Mouse (Mus musculus): ENCODE measurements around the gene Mrpl23.

The Mrpl23 gene

GRCm38 (mm10) chr7:142574155-142574660, 41.7 kb downstream of the Mrpl23 start:
- no peak for DNase-seq (ENCODE audit: low read depth, low spot score)

GRCm38 (mm10) chr7:142574826-142575351, 42.4 kb downstream of the Mrpl23 start:
- DNase-seq (ENCODE audit: low read depth, low spot score): no peak

GRCm38 (mm10) chr7:142575491-142575890, 43.0 kb downstream of the Mrpl23 start:
- no peak for DNase-seq (ENCODE audit: low read depth, low spot score)

GRCm38 (mm10) chr7:142575971-142576370, 43.5 kb downstream of the Mrpl23 start:
- no peak for DNase-seq (ENCODE audit: low read depth, low spot score)

GRCm38 (mm10) chr7:142576472-142577326, 44.2 kb downstream of the Mrpl23 start:
- no peak for DNase-seq (ENCODE audit: low read depth, low spot score)

- DNase-seq (ENCODE audit: low read depth, low spot score): no peak
Measured at GRCm38 (mm10) chr7:142577806-142578423, 45.4 kb downstream of the Mrpl23 start.

GRCm38 (mm10) chr7:142579069-142579468, 46.6 kb downstream of the Mrpl23 start:
- DNase-seq (ENCODE audit: low read depth, low spot score): no peak

GRCm38 (mm10) chr7:142580121-142580879, 47.8 kb downstream of the Mrpl23 start:
- DNase-seq (ENCODE audit: low read depth, low spot score): no peak

- no peak for DNase-seq (ENCODE audit: low read depth, low spot score)
Measured at GRCm38 (mm10) chr7:142581186-142581585, 48.7 kb downstream of the Mrpl23 start.

- DNase-seq (ENCODE audit: low read depth, low spot score): no peak
Measured at GRCm38 (mm10) chr7:142581656-142582228, 49.3 kb downstream of the Mrpl23 start.

- DNase-seq (ENCODE audit: low read depth, low spot score): no peak
Measured at GRCm38 (mm10) chr7:142584882-142585281, 52.4 kb downstream of the Mrpl23 start.

- no peak for DNase-seq (ENCODE audit: low read depth, low spot score)
Measured at GRCm38 (mm10) chr7:142585890-142586289, 53.4 kb downstream of the Mrpl23 start.

- DNase-seq (ENCODE audit: low read depth, low spot score): no peak
Measured at GRCm38 (mm10) chr7:142588282-142588941, 55.9 kb downstream of the Mrpl23 start.

Data from c-Kit-negative CD71-positive TER-119-positive erythroid progenitor cells, embryonic 14.5 days (primary cell).